Mouse (Mus musculus) midbrain, embryonic 14.5 days (tissue): ENCODE data around the gene Psmg1. TPM values are rescaled to one million over a fixed set of nuclear protein-coding genes. Genes with fewer than 3 reads are reported as not detected.
"Not testable (repeated sequence)": the region's sequence is repeated elsewhere in the genome, so short reads cannot be mapped to it uniquely, and the experiment has no call there.

Source experiments
- ATAC-seq: fragments of 200-750 bp; cut with Nextera tagmentation; 2 replicates; pipeline ENCODE4 v1.8.0; 2017; ENCODE audit warnings: moderate number of reproducible peaks, moderate library complexity; ENCODE audit not compliant: low FRiP score, low TSS enrichment
- DNase-seq: peaks from one replicate; pipeline ENCODE4 v3.0.0-alpha.2; 2015
- H3K27ac ChIP-seq: fragments of 300-500 bp; sonication (generic); replicated peaks from 2 replicates; pipeline ENCODE4 v1.5.1; 2014; ENCODE audit warnings: mild to moderate bottlenecking, low read depth, low read length, moderate library complexity
- H3K27me3 ChIP-seq: fragments of 300-500 bp; sonication (generic); 2 replicates; pipeline ENCODE4 v1.6.1; 2014; ENCODE audit warnings: low read length, control low read depth, mixed read lengths; ENCODE audit not compliant: control insufficient read depth, insufficient read depth
- H3K36me3 ChIP-seq: fragments of 300-500 bp; sonication (generic); 2 replicates; pipeline ENCODE4 v1.6.1; 2014; ENCODE audit warnings: low read length, control low read depth; ENCODE audit not compliant: control insufficient read depth, insufficient read depth
- H3K4me1 ChIP-seq: fragments of 300-500 bp; sonication (generic); 2 replicates; pipeline ENCODE4 v1.6.1; 2014; ENCODE audit warnings: mild to moderate bottlenecking, antibody characterized with exemption, low read length, control low read depth; ENCODE audit not compliant: control insufficient read depth, insufficient read depth
- H3K4me2 ChIP-seq: fragments of 300-500 bp; sonication (generic); 2 replicates; pipeline ENCODE4 v1.6.1; 2014; ENCODE audit warnings: mild to moderate bottlenecking, low read length, moderate library complexity
- H3K4me3 ChIP-seq: fragments of 300-500 bp; sonication (generic); replicated peaks from 2 replicates; pipeline ENCODE4 v1.5.1; 2014; ENCODE audit warnings: low read depth, low read length
- H3K9ac ChIP-seq: fragments of 300-500 bp; sonication (generic); replicated peaks from 2 replicates; pipeline ENCODE4 v1.6.1; 2014; ENCODE audit warnings: mild to moderate bottlenecking, low read length, moderate library complexity
- H3K9me3 ChIP-seq: fragments of 300-500 bp; sonication (generic); 2 replicates; pipeline ENCODE4 v1.6.1; 2016; ENCODE audit warnings: low read length, control low read depth, mixed read lengths; ENCODE audit not compliant: control insufficient read depth
- WGBS: fragments of 180-500 bp; shearing (Covaris S2); extraction: QIAGEN DNeasy Blood & Tissue Kit; methylation state at CpG from one replicate; pipeline ENCODE4 v1.1.7; 2014; 5-methylcytosine and 5-hydroxymethylcytosine counted together
- polyA plus RNA-seq: library from polyadenylated mRNA; unstranded; fragments of >200 nt; fragmentation: Nextera tagmentation; extraction: Ambion mirVana; gene quantifications from 2 replicates; pipeline ENCODE4 v1.2.1, GENCODE M21; 2014

Psmg1 gene
- polyA plus RNA-seq, 1 experiment from 2014 or later = 59.8 TPM

DNA sequence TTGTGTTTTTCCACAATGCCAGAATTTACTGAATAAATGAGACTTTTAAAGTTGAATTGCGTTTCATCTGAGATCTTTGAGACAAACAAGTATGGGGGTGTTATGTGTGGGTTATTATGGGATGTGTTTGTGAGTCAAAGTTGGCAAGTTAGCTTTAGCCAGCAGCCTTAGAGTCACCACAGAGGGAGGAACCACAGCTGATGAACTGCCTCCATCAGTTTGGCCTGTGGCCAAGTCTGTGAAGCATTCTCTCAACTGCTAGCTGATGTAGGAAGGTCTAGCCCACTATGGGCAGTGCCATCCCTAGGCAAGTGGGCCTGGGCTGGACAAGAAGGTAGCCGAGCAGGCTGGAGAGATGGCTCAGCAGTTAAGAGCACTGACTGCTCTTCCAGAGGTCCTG is 19.9 kb downstream of the Psmg1 start:
- DNase-seq (no peak), ATAC-seq (no peak)
- Histone ChIP-seq H3K27me3 (no peaks in the 10 kb centered on the region), H3K4me2 (no peak overlapping the region), H3K9me3 (no peaks in the 10 kb centered on the region), H3K27ac (no peak overlapping the region), H3K9ac (no peak overlapping the region), H3K4me1 (no peaks in the 10 kb centered on the region), H3K36me3 (no peaks in the 10 kb centered on the region), H3K4me3 (no peak overlapping the region)
- WGBS = 86% methylated on average over 2 of the region's 2 CpGs

DNA sequence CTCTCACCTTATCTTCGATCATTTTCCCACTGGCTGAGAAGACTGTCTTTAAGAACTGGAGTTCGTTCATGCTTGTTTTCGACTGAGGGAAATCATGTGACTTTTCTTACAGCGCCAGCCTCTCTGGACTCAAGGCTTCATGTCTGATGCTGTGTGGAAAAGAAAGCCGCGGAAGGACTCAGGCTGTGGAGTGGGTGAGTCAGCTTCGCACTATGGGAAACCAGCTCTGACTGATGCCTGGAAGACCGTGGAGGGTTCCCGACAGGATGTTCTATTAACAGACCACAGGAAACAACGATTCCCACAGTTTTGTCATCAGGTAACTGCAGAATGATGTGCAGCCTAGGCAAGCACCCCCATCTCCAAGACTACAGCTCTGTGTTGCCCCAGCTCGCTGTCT is 23.3 kb downstream of the Psmg1 start:
- Histone ChIP-seq H3K9me3 (no peaks in the 10 kb centered on the region), H3K4me2 (no peak overlapping the region), H3K27ac (no peak overlapping the region), H3K4me1 (no peaks in the 10 kb centered on the region), H3K27me3 (no peaks in the 10 kb centered on the region), H3K36me3 (no peaks in the 10 kb centered on the region), H3K4me3 (no peak overlapping the region), H3K9ac (no peak overlapping the region)
- DNase-seq (no peak), ATAC-seq (no peak)
- WGBS = 89% methylated on average over 11 of the region's 11 CpGs

DNA sequence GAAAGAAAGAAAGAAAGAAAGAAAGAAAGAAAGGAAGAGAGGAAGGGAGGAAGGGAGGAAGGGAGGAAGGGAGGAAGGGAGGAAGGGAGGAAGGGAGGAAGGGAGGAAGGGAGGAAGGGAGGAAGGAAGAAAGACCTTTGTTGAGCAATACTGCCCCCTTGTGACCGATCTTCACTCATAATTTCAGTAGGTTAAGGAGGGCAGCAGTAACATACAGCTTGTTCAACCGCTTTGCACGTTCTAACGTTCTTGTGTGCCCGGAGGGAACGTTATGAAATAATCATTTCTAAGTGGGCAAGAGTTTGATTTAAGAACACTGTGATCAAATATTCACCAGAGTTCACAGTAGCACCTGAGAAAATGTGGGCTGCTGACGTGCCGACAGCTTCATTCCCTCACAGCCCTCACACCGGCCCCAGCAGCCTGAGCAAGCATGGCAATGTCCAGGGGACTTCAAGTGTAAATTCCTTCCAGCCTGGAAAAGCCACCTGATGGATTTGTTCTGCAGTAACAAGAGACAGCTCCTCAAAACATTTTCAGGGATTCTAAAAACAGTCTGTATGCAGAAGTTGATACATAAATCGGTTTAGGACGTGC is 26.2 kb downstream of the Psmg1 start:
- no peak overlapping the region for H3K4me2 ChIP-seq
- H3K27ac ChIP-seq = no peak overlapping the region
- no peaks in the 10 kb centered on the region for H3K9me3 ChIP-seq
- WGBS = 57% methylated on average over 11 of the region's 11 CpGs
- no peaks in the 10 kb centered on the region for H3K4me1 ChIP-seq
- H3K4me3 ChIP-seq = no peak overlapping the region
- no peaks in the 10 kb centered on the region for H3K36me3 ChIP-seq
- no peaks in the 10 kb centered on the region for H3K27me3 ChIP-seq
- no peak for ATAC-seq
- H3K9ac ChIP-seq = no peak overlapping the region
- DNase-seq = peak; percentile 81

DNA sequence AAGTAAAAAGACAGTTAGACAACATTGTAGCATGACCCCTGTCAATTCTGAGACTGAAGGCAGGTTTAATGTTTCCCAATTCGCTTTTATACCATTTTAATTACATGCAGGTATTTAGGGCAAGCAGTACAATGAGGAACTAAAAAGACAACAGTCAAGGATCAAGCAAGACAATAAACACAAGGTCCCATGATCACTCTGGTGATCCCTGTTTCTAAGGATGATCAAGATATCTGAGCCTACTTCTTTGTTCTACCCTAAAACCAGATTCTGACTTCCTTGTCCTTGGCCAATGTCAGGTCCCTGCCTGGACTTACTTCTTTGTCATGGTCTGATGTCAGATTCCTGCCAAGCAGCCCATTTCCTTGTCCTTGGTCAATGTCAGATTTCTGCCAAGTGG is 29.3 kb downstream of the Psmg1 start:
- not testable (repeated sequence) for H3K27ac ChIP-seq, DNase-seq, H3K9ac ChIP-seq, H3K4me2 ChIP-seq, H3K9me3 ChIP-seq, H3K4me1 ChIP-seq, H3K36me3 ChIP-seq, H3K4me3 ChIP-seq, ATAC-seq, H3K27me3 ChIP-seq
- WGBS = 65% methylated on average over 1 of the region's 1 CpGs

DNA sequence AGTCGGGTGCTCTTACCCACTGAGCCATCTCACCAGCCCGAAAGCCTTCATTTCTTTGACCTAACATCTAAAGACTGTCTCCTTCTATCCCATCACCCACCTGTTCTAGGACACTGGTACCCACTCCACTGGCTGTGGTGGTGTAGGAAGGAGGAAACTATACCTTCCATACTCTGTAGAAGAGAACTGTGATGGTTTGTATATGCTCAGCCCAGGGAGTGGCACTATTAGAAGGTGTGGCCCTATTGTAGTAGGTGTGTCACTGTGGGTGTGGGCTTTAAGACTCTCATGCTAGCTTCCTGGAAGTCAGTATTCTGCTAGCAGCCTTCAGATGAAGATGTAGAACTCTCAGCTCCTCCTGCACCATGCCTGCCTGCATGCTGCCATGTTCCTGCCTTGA is 30.1 kb downstream of the Psmg1 start:
- not testable (repeated sequence) for H3K27ac ChIP-seq, H3K4me1 ChIP-seq, H3K4me2 ChIP-seq, ATAC-seq, H3K9ac ChIP-seq, H3K27me3 ChIP-seq, H3K9me3 ChIP-seq, H3K36me3 ChIP-seq, DNase-seq, H3K4me3 ChIP-seq
- WGBS = 94% methylated on average over 2 of the region's 2 CpGs

DNA sequence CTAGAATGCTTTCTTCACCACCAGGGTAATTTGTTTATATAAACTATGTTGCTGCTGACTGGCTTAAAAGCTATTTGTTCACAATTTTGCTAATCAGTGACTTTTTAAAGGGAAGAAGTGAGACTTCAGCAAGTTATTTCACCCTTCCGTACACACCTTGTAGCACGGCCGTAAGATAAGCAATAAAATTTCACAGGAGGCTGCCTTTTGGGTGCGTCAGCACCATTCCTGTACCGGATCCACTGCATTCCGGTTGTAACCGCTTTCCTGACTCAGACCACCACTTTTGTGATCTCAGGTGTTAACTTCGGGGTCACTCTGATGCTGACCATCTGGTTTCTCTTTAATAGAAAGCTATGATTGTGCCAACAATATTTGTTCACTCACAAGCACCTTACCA is 32.7 kb downstream of the Psmg1 start:
- no peaks in the 10 kb centered on the region for H3K27me3 ChIP-seq
- DNase-seq = no peak
- no peak overlapping the region for H3K27ac ChIP-seq
- no peak overlapping the region for H3K4me2 ChIP-seq
- H3K4me3 ChIP-seq = no peak overlapping the region
- H3K4me1 ChIP-seq = no peaks in the 10 kb centered on the region
- WGBS = 94% methylated on average over 8 of the region's 8 CpGs
- H3K9ac ChIP-seq = no peak overlapping the region
- no peak for ATAC-seq
- H3K9me3 ChIP-seq = no peaks in the 10 kb centered on the region
- H3K36me3 ChIP-seq = no peaks in the 10 kb centered on the region

DNA sequence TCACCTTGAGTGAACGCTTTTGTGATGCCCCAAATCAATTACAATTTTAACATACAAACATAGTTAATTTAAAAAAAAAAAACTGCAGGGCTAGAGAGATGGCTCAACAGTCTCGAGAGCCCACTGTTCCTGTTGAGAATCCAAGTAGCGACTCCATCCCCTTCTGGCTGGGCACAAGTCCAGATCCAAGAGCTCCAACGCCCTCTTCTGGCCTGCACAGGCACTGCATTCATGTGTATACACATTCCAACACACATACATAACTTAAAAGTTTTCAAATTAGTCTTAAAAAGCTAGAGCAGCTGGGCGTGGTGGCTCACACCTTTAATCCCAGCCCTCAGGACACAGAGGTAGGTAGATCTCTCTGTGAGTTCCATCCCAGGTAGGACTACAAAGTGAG is 34.1 kb downstream of the Psmg1 start:
- no peak for ATAC-seq
- H3K9ac ChIP-seq = no peak overlapping the region
- H3K4me1 ChIP-seq = no peaks in the 10 kb centered on the region
- no peaks in the 10 kb centered on the region for H3K36me3 ChIP-seq
- H3K27ac ChIP-seq = no peak overlapping the region
- no peak for DNase-seq
- no peaks in the 10 kb centered on the region for H3K9me3 ChIP-seq
- no peaks in the 10 kb centered on the region for H3K27me3 ChIP-seq
- 66% methylated on average over 5 of the region's 5 CpGs for WGBS
- no peak overlapping the region for H3K4me3 ChIP-seq
- no peak overlapping the region for H3K4me2 ChIP-seq

DNA sequence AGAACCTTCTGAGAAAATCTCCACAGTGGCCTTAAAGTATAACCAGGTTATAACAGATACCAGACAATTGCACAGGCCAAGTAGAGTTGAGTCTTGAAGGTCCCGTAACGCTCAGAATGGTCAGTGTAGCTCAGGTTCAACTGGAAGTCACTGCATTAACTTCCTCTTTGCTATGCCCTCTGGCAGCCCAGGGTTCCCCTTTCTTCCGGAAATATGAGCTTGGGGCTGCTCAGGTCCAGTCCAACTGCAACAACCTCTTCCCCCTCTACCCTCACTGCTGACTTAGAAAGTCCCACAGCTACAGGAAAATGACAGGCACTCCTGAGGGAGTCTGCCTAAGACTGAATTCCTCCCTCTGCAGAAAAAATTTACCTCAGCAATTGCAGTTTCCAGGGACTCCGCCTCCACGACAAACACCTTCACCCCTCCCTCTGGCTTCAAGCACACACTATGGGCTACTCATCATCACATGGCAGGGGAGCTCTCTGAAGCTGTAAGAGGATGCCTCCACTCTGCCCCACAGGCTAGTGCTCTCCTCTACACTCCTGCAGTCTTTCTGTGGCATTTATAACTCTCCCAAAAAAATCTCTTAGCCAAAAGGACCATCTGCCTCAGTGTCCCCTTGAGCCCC is 34.9 kb downstream of the Psmg1 start:
- ATAC-seq (no peak), DNase-seq (no peak)
- Histone ChIP-seq H3K36me3 (no peaks in the 10 kb centered on the region), H3K27ac (no peak overlapping the region), H3K4me3 (no peak overlapping the region), H3K27me3 (no peaks in the 10 kb centered on the region), H3K9me3 (no peaks in the 10 kb centered on the region), H3K4me2 (no peak overlapping the region), H3K9ac (no peak overlapping the region), H3K4me1 (no peaks in the 10 kb centered on the region)
- WGBS = 89% methylated on average over 5 of the region's 5 CpGs

DNA sequence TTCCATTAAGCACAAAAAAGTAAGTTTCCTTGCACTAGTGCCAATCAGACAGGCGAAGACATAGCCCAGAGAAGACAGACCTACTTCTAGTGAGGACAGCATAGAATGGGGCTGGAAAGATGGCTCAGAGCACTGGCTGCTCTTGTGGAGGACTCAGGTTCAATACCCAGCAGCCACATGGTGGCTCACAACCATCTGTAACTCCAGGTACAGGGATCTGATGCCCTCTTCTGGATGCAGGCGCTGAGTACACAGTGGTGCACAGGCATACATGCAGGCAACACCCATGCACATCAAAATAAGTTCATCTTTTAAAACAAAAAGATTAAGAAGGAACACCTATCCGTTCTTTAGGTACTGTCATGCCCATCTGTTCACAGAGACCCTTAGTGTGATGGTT is 36.4 kb downstream of the Psmg1 start:
- H3K4me2 ChIP-seq = no peak overlapping the region
- WGBS = 78% methylated on average over 3 of the region's 3 CpGs
- H3K4me1 ChIP-seq = no peaks in the 10 kb centered on the region
- no peak for ATAC-seq
- no peaks in the 10 kb centered on the region for H3K9me3 ChIP-seq
- no peak for DNase-seq
- H3K4me3 ChIP-seq = no peak overlapping the region
- no peaks in the 10 kb centered on the region for H3K27me3 ChIP-seq
- H3K36me3 ChIP-seq = no peaks in the 10 kb centered on the region
- H3K9ac ChIP-seq = no peak overlapping the region
- H3K27ac ChIP-seq = no peak overlapping the region
